Mouse (Mus musculus) midbrain, embryonic 15.5 days (tissue): Measurements from ENCODE around the gene Kcnb1. TPM values are rescaled to one million over a fixed set of nuclear protein-coding genes. Genes with fewer than 3 reads are reported as not detected.

Source experiments
- ATAC-seq: fragments of 200-750 bp; cut with Nextera tagmentation; replicated peaks from 2 replicates; pipeline ENCODE4 v1.8.0; 2017; ENCODE audit warnings: moderate TSS enrichment
- H3K27ac ChIP-seq: fragments of 300-500 bp; sonication (generic); 2 replicates; pipeline ENCODE4 v1.5.1; 2015; ENCODE audit warnings: mild to moderate bottlenecking, inconsistent platforms
- H3K27me3 ChIP-seq: fragments of 300-500 bp; sonication (generic); replicated peaks from 2 replicates; pipeline ENCODE4 v1.6.1; 2015; ENCODE audit warnings: inconsistent platforms
- H3K36me3 ChIP-seq: fragments of 300-500 bp; sonication (generic); replicated peaks from 2 replicates; pipeline ENCODE4 v1.6.1; 2015; ENCODE audit warnings: inconsistent platforms
- H3K4me1 ChIP-seq: fragments of 300-500 bp; sonication (generic); 2 replicates; pipeline ENCODE4 v1.6.1; 2015; ENCODE audit warnings: inconsistent platforms
- H3K4me2 ChIP-seq: fragments of 300-500 bp; sonication (generic); 2 replicates; pipeline ENCODE4 v1.6.1; 2015; ENCODE audit warnings: inconsistent platforms, mild to moderate bottlenecking, moderate library complexity
- H3K4me3 ChIP-seq: fragments of 300-500 bp; sonication (generic); 2 replicates; pipeline ENCODE4 v1.5.1; 2015; ENCODE audit warnings: mild to moderate bottlenecking, inconsistent platforms
- H3K9ac ChIP-seq: fragments of 300-500 bp; sonication (generic); 2 replicates; pipeline ENCODE4 v1.6.1; 2015; ENCODE audit warnings: mild to moderate bottlenecking, inconsistent platforms
- H3K9me3 ChIP-seq: fragments of 300-500 bp; sonication (generic); 2 replicates; pipeline ENCODE4 v1.6.1; 2016; ENCODE audit warnings: inconsistent platforms
- WGBS: fragments of 180-500 bp; shearing (Covaris S2); methylation state at CpG from one replicate; pipeline ENCODE4 v1.1.7; 2015; ENCODE audit warnings: mixed read lengths; 5-methylcytosine and 5-hydroxymethylcytosine counted together
- polyA plus RNA-seq: library from polyadenylated mRNA; unstranded; fragments of >200 nt; fragmentation: Nextera tagmentation; extraction: Ambion mirVana; gene quantifications from 2 replicates; pipeline ENCODE4 v1.2.1, GENCODE M21; 2015

Kcnb1 gene
- polyA plus RNA-seq, 1 experiment from 2014 or later, result 3.3 TPM

- no peak overlapping the region for H3K4me3 ChIP-seq
- no peaks in the 10 kb centered on the region for H3K9me3 ChIP-seq
- H3K4me1 ChIP-seq, result peaks cover 33% of the 10 kb centered on the region
- H3K27me3 ChIP-seq, result no peaks in the 10 kb centered on the region
- WGBS, result 42% methylated on average over 8 of the region's 8 CpGs
- H3K36me3 ChIP-seq, result no peaks in the 10 kb centered on the region
- H3K9ac ChIP-seq, result no peak overlapping the region
- H3K4me2 ChIP-seq, result no peak overlapping the region
- H3K27ac ChIP-seq, result no peak overlapping the region
- no peak for ATAC-seq
Observed at GRCm38 (mm10) chr2:167132041-167132440, 57.9 kb downstream of the Kcnb1 start.

DNA sequence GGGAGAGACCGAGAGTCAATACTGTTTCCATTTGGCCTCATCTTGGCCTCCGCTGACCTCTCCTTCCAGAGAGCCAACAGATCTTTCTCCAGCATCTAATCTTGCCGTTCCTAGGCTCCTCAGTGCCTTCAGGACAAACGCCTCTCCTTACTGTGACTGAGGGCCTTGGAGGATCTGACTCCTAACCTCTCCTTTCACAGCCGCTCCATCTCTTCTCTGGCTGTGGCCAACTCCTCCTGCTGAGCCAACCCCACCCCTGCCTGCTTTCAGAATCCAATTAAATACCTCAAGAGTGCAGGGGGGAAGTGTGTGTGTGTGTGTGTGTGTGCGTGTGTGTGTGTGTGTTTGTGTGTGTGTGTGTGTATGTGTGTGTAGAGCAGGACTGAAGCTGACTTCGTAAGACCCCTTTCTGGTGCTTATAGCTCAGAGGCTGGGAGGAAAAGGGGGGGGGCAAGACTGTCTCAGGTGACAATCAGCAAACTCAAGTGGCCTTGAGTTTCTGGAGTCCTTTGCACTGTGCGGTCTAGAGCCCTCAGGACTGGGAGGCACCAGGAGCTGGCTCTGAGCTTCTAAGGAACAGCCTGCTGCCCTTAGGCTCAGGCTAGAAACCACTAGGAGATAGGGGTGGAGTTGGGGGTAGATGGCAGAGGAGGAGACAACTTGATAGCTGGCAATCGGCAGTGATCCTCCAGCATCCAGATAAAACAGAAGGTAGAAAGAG is 59.7 kb downstream of the Kcnb1 start:
- Histone ChIP-seq H3K27me3 (no peaks in the 10 kb centered on the region), H3K9me3 (no peaks in the 10 kb centered on the region), H3K4me3 (no peak overlapping the region), H3K4me1 (peaks cover 22% of the 10 kb centered on the region), H3K27ac (peak overlapping the region; percentile 70), H3K36me3 (no peaks in the 10 kb centered on the region), H3K4me2 (peak overlapping the region; percentile 2; the same call in 1 of the 2 replicates), H3K9ac (no peak overlapping the region)
- 35% methylated on average over 9 of the region's 9 CpGs for WGBS
- peak; percentile 31 for ATAC-seq

GRCm38 (mm10) chr2:167129608-167129955 is 60.4 kb downstream of the Kcnb1 start:
- H3K9ac ChIP-seq, result no peak overlapping the region
- peak overlapping the region; percentile 2; the same call in 1 of the 2 replicates for H3K4me2 ChIP-seq
- H3K27me3 ChIP-seq, result no peaks in the 10 kb centered on the region
- no peaks in the 10 kb centered on the region for H3K36me3 ChIP-seq
- H3K27ac ChIP-seq, result peak overlapping the region; percentile 70
- ATAC-seq, result peak; percentile 64; the same call in 1 of the 2 replicates
- H3K4me1 ChIP-seq, result peaks cover 22% of the 10 kb centered on the region
- 18% methylated on average over 9 of the region's 9 CpGs for WGBS
- no peaks in the 10 kb centered on the region for H3K9me3 ChIP-seq
- H3K4me3 ChIP-seq, result no peak overlapping the region

GRCm38 (mm10) chr2:167128699-167129607 is 61.0 kb downstream of the Kcnb1 start:
- no peaks in the 10 kb centered on the region for H3K9me3 ChIP-seq
- 0 out of 2 replicates have a peak overlapping the region, but pooled peaks have one; percentile 2 for H3K4me2 ChIP-seq
- 48% methylated on average over 20 of the region's 20 CpGs for WGBS
- H3K4me3 ChIP-seq, result no peak overlapping the region
- H3K4me1 ChIP-seq, result peaks cover 25% of the 10 kb centered on the region
- H3K27ac ChIP-seq, result peak overlapping the region; percentile 70
- no peaks in the 10 kb centered on the region for H3K27me3 ChIP-seq
- no peak overlapping the region for H3K9ac ChIP-seq
- no peaks in the 10 kb centered on the region for H3K36me3 ChIP-seq
- ATAC-seq, result 0 out of 2 replicates have a peak, but pooled peaks have one; percentile 27

DNA sequence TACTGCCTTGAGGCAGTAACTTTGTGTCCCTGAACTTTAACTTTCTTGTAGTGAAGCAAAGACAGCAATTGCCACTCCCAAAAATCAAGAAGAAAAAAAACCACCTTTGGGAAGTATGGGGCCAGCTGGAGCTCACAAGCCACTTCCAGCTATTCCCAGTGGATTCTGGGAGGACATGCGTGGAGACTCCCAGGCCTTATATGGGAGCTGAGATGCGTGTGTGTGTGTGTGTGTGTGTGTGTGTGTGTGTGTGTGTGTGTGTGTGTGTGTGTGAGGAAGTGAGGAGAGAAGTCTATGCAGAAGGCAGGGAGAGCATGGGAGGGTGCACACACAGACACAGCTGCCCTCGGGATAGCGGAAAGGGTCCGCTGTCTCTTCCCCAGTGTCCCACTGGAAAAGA is 62.6 kb downstream of the Kcnb1 start:
- Histone ChIP-seq H3K9ac (no peak overlapping the region), H3K4me1 (peaks cover 33% of the 10 kb centered on the region), H3K27ac (no peak overlapping the region), H3K4me3 (no peak overlapping the region), H3K36me3 (no peaks in the 10 kb centered on the region), H3K27me3 (no peaks in the 10 kb centered on the region), H3K9me3 (no peaks in the 10 kb centered on the region), H3K4me2 (no peak overlapping the region)
- WGBS, result 82% methylated on average over 5 of the region's 5 CpGs
- ATAC-seq, result no peak

DNA sequence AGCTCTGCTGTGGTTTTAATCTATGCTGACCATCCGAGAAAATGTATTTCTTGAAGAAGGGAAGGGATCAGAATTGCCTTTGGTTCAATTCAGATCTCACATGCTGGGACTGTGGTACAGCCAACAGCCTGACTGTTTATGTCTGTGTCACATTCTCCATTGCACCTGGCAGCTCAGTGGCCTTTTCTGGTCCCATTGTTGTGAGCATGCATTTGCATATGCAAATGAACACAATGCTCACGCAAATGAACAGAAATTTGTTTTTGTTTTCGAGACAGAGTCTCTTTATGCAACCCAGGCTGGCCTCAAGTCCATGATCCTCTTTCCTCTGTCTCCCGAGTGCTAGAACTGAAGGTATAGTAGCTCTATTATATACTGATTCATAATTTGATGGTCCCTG is 64.2 kb downstream of the Kcnb1 start:
- no peaks in the 10 kb centered on the region for H3K36me3 ChIP-seq
- 46% methylated on average over 4 of the region's 4 CpGs for WGBS
- no peak overlapping the region for H3K27ac ChIP-seq
- no peak overlapping the region for H3K9ac ChIP-seq
- peaks cover 33% of the 10 kb centered on the region for H3K4me1 ChIP-seq
- H3K4me2 ChIP-seq, result no peak overlapping the region
- no peak for ATAC-seq
- no peak overlapping the region for H3K4me3 ChIP-seq
- no peaks in the 10 kb centered on the region for H3K9me3 ChIP-seq
- no peaks in the 10 kb centered on the region for H3K27me3 ChIP-seq

GRCm38 (mm10) chr2:167123936-167124335 is 66.0 kb downstream of the Kcnb1 start:
- no peak overlapping the region for H3K9ac ChIP-seq

DNA sequence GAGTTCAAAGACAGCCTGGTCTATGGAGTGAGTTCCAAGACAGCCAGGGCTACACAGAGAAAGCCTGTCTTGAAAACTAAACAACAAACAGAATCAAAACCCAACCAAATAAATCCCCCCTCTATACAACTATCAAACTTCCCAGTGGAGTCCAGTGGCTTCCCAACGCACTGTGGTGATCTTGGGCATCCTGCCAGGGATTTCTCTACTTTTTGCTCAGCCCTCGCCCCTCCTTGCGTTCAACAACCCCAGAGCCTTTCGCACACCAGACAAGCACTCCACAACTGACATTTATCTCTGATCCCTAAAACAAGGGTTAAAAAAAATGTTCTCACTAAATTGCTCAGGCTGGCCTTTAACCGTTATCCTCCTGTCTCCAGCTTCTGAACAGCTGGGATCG is 67.2 kb downstream of the Kcnb1 start:
- Histone ChIP-seq H3K4me2 (no peak overlapping the region), H3K27me3 (no peaks in the 10 kb centered on the region), H3K4me3 (no peak overlapping the region), H3K27ac (no peak overlapping the region), H3K9me3 (no peaks in the 10 kb centered on the region), H3K36me3 (no peaks in the 10 kb centered on the region), H3K4me1 (peaks cover 11% of the 10 kb centered on the region), H3K9ac (no peak overlapping the region)
- 72% methylated on average over 6 of the region's 6 CpGs for WGBS
- ATAC-seq, result no peak

More at GRCm38 (mm10) chr2:167123936-167124335, 66.0 kb downstream of the Kcnb1 start:
- no peaks in the 10 kb centered on the region for H3K36me3 ChIP-seq
- no peaks in the 10 kb centered on the region for H3K9me3 ChIP-seq
- WGBS, result 32% methylated on average over 11 of the region's 11 CpGs
- peaks cover 15% of the 10 kb centered on the region for H3K4me1 ChIP-seq
- peak; percentile 51; the same call in 1 of the 2 replicates for ATAC-seq
- H3K27ac ChIP-seq, result peak overlapping the region; percentile 42
- H3K27me3 ChIP-seq, result no peaks in the 10 kb centered on the region
- no peak overlapping the region for H3K4me3 ChIP-seq
- no peak overlapping the region for H3K4me2 ChIP-seq

GRCm38 (mm10) chr2:167121996-167122395 is 68.0 kb downstream of the Kcnb1 start:
- 86% methylated on average over 7 of the region's 7 CpGs for WGBS
- Histone ChIP-seq H3K36me3 (no peaks in the 10 kb centered on the region), H3K27ac (no peak overlapping the region)

DNA sequence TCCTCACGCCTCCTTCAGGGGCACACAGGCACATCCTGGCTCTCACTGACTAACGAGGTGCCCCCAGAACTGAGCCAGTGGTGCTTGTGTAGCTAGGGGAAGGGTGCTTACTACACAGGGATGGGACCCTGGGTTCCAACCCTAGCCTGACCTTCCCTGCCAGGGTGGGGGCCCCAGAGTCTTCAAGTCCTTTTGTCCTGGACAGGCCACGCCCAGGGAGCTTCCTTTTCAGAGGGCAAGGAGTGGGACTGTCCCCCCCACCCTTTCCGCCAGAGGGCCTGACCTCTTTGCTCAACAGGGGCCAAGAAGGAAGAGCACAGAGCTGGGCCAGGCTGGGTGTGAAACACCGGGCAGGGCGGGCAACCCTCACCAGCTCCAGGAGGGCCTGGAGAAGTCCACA is 68.7 kb downstream of the Kcnb1 start:
- H3K9ac ChIP-seq, result no peak overlapping the region
- H3K36me3 ChIP-seq, result no peaks in the 10 kb centered on the region
- H3K9me3 ChIP-seq, result no peaks in the 10 kb centered on the region
- no peak overlapping the region for H3K4me2 ChIP-seq
- WGBS, result 67% methylated on average over 6 of the region's 6 CpGs
- no peak overlapping the region for H3K4me3 ChIP-seq
- ATAC-seq, result no peak
- peaks cover 11% of the 10 kb centered on the region for H3K4me1 ChIP-seq
- no peaks in the 10 kb centered on the region for H3K27me3 ChIP-seq
- no peak overlapping the region for H3K27ac ChIP-seq

More at GRCm38 (mm10) chr2:167121996-167122395, 68.0 kb downstream of the Kcnb1 start:
- Histone ChIP-seq H3K27me3 (no peaks in the 10 kb centered on the region), H3K4me2 (no peak overlapping the region), H3K4me3 (no peak overlapping the region), H3K9me3 (no peaks in the 10 kb centered on the region), H3K9ac (no peak overlapping the region), H3K4me1 (peaks cover 11% of the 10 kb centered on the region)
- no peak for ATAC-seq

GRCm38 (mm10) chr2:167120186-167120830 is 69.6 kb downstream of the Kcnb1 start:
- Histone ChIP-seq H3K4me2 (no peak overlapping the region), H3K9ac (no peak overlapping the region), H3K27me3 (no peaks in the 10 kb centered on the region), H3K27ac (no peak overlapping the region), H3K4me3 (no peak overlapping the region), H3K9me3 (no peaks in the 10 kb centered on the region), H3K4me1 (peaks cover 11% of the 10 kb centered on the region), H3K36me3 (no peaks in the 10 kb centered on the region)
- no peak for ATAC-seq
- WGBS, result 70% methylated on average over 12 of the region's 12 CpGs

- H3K9me3 ChIP-seq, result no peaks in the 10 kb centered on the region
Observed at GRCm38 (mm10) chr2:167118046-167118445, 71.9 kb downstream of the Kcnb1 start.

More at GRCm38 (mm10) chr2:167118046-167118445, 71.9 kb downstream of the Kcnb1 start:
- H3K9ac ChIP-seq, result no peak overlapping the region
- no peaks in the 10 kb centered on the region for H3K27me3 ChIP-seq
- no peaks in the 10 kb centered on the region for H3K36me3 ChIP-seq
- H3K4me3 ChIP-seq, result no peak overlapping the region
- WGBS, result 83% methylated on average over 10 of the region's 10 CpGs
- H3K4me2 ChIP-seq, result no peak overlapping the region
- H3K27ac ChIP-seq, result no peak overlapping the region
- H3K4me1 ChIP-seq, result no peaks in the 10 kb centered on the region
- no peak for ATAC-seq
